Mouse (Mus musculus): ENCODE results near the gene Tgm2. TPM values are rescaled to one million over a fixed set of nuclear protein-coding genes. Genes with fewer than 3 reads are reported as not detected.
A peak's percentile ranks its signal among the peaks of the same experiment; 100 is the strongest.

Gene Tgm2
- 10 to 100 TPM; 55.0 to 69.1 TPM for total RNA-seq (2021)
- long read RNA-seq, experiment 1, transcript Tgm2-201 (13 exons, 3,596 nt): major isoform, 77 of 100 reads
- long read RNA-seq, experiment 1, partial matches to known transcripts: 19 of 100 reads
- long read RNA-seq, experiment 1, other reads (novel, unspliced or antisense): 4 of 100 reads
- long read RNA-seq, experiment 2, transcript Tgm2-201 (13 exons, 3,596 nt): major isoform, 32 of 58 reads
- long read RNA-seq, experiment 2, partial matches to known transcripts: 19 of 58 reads
- long read RNA-seq, experiment 2, other reads (novel, unspliced or antisense): 7 of 58 reads

DNA sequence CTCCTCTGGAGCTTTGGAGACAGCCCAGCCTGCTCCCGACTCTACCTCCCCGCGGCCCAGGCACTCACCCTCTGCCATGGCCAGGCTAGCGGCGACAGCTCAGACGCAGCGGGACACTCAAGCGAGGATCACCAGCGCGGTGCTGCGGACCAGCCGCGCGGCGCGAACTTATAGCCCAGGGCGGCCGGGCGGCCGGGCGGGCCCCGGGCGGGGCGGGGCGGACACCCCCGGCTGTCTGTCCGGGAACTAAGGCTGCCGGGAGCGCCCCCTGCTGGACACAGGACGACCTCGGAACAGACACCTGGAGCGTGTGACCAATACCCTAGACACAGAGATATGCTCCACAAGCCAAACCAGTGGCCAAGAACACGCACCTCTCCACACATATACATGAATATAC lies at the start of gene Tgm2:
Gene Tgm2, minus strand, starts transcription at position 214 of the 400 bp plus-strand sequence.
- DNase-seq: peak; percentile 96

DNA sequence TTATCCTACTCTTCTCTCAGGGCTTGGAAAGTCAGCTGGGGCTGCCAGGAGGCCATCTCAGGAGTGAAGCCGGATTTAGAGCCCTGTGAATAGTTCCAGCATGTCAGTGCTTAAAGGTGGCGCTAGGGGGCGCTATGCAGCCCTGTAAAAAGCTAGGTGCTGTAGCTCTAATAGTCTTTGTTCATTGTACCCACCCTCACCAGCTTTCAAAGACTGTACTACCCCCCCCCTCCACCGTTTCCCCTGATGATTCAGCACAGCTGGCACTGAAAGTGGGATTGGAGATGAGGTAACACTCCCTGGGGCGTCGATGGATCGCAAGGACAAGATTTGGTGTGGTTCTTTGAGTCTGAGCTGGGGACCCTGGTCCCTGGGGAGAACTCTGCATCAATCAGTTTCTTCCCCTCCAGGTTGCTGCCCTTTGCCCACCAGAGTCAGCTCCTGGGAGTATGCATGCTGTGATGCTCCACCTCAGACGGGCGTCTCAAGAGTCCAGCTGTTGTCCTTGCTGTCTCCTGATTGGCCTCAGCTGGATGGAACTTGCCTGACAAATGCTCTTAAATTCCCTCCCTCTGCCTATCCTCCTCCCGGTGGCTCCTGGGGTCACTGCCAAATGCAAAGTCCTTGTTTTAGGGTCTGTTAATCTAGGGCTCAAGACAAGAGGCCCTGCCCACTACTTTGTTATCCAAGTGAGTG lies 48.9 kb upstream of the Tgm2 start:
- peak; percentile 62 for DNase-seq

DNA sequence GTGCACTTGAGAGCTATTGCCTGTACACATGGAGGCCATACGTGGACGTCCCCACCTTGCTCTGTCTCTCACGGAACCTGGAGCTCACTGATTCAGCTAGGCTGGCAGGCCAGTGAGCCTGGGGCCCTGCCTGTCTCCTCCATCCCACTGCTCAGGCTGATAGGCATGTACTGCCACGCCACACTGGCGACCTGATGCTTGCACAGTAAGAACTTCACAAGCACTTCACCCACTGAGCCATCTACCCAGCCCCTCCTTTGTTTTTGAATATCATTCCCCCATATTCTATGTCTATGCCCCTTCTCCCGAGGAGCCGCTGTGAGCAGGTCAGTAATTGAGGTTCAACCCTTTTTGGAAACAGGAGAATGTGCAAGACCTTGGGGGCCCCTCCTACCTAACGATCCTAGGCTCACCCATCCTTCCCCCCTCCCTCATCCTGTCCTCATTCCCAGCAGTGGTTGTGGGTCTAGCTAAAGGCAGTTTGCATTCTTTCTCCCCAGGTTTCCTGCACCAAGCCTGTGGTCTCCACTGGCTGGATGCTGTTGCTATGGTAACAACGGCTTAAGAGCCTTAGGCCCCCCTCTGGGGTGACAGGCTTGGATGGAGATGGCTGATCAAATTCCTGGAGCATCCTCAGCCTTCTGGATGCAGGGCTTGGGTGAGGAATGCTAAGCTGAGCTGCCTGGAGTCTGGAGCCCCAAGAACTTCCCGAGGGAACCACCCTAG lies 47.5 kb upstream of the Tgm2 start:
- no peak for DNase-seq

DNA sequence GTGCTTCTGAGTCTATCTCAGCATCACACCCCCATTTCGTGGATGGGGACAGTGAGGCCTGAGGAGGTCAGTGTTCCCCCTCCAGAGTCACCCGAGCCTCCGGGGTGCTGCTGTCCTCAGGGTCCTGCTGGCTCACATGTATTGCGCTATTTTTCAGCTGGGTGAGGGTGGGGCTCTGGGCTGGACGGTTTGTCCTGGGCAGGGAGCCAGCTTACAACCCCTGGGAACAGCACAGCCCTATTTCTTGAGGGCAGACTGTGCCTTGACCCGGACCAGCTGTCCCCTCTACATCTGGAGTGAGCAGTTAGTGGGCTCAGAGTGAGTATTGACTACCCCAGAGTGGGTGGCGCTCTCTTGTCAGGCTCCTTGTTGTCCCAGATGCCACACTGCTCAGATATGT lies 44.9 kb upstream of the Tgm2 start:
- DNase-seq: peak; percentile 50

DNA sequence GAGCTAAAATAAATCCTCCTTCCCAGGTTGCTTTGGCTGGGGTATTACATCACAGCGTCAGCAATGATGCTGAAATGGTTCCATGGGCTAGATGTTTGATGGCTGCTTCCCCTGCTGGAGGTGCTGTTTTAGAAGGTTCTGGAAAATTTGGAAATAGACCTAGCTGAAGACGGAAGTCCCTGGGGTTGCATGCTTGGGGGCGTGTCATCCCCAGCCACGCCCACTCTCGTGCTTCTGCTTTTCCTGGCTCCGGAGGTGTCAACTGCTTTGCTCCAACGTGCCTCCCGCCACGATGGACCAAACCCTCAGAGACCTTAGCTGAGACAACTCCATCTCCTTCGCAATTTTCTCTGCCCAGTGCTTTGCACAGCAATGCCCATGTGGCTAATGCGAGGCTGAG lies 43.2 kb upstream of the Tgm2 start:
- DNase-seq: no peak

DNA sequence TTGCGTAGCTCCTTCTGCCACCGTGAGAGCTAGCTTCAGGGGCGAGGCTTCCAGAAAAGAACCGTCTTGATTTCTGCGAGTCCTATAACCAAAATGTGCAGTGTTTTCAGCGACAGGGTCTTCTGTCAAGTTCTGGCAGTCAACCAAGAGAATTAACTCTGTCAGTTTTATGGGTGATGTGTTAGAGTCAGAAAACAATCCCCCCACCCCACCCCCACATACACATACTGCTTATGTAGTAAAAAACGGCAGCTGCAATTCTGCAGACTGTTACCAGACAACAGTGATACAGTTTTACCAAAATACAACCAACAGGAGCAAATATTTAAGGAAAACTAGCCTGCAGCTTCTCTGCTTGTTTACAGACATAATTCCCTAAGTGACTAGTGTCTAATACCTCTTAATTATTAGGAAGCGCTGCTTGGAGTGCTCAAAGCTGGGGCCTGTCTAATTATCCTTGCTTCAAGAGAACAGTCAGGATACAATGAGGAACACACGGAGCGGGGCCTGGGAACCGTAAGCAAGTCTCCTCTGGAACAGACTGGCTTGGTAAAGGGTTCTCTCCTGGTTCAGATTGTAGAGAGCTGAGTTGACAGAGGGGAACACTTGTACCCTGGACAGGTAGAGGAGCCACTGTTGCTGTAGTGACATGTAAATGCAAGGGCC lies 40.1 kb upstream of the Tgm2 start:
- no peak for DNase-seq

DNA sequence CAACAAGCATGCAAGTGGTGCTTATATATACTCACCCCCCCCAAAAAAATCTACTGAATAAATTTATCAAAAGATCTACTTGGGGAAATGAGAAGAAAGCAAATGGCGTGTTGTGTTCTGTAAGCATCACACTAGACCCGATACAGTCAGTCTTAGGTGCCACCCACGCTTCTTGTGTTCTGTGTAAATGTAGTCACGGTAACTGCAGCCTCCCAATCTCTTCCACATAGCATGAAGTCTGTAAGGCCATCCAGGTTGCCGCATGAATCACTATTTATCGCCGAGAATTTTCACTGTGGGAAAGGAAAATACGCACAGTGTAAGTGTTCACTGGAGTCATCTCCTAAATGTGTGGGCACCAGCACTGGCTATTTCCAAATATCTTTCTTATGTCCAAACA lies 37.0 kb upstream of the Tgm2 start:
- DNase-seq: no peak

DNA sequence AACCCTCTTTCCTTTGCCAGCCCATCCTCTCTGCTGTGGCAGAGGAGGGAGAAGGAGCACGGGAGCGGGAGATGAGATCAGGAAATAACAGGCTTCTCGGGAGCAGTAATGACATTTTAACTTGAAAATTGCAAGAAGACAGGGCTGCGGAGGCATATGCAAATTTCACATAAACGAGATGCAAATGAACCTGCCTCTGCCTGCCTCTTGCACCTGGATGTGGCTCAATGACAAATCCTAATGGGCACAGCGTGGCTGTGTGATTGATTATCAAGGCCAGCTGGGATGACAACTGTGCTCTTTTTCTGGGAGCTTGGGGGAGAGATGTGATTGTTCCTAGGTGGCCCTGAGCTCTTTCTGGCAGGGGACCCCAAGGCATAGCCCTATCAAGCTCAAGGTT lies 35.7 kb upstream of the Tgm2 start:
- no peak for DNase-seq

DNA sequence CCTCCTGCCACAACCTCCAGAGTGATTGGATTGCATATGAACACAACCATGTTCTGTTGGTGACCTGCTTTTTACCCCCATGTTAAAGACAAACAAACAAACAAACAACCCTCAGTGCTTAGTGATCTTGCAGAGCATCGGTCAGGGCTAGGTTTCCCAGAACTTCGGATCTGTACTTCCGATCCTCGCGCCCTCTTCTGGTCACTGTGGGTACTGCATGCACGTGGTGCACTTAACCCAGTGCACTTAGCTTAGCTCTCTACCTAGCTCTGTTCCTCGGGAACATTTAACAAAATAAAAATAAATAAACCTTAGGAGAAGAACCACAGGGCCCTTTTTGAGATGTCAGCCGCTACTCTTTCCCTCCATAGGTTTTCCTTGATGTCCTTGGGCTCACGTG lies 34.6 kb upstream of the Tgm2 start:
- DNase-seq: peak; percentile 82

DNA sequence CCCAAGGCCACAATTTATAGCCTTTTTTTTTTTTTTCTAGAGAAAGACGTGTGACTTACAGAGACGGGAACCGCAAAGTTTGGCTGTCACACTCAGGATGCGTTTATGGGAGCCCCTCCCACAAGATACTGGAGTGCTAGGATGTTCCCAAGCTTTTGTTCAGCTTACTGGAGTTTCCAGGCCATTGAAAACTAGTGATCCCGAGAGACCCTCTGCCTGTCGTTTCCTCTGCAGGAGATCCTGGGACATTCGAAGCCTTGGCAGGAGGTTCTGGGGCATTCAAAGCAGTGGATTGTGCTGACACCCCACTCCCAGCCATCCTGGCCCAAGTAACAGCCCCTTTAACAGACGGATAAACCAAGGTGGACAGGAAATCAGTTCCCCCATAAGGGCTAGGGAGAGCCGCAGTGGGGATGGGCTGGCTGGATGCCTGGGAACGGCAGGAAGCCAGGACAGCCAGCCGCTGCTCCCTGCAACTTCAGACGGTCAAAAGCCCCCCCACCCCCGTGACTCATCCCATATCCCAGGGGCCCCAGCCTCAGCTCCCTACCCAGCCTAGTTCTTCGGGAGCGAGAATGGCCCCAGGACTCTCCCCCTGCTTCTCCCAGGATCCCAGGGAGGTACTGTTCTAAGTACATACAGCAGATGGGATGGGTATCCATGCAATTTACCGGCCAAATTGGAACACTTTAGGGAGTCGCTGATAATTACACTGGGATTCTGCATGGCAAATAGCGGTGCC lies 33.3 kb upstream of the Tgm2 start:
- peak; percentile 71 for DNase-seq

DNA sequence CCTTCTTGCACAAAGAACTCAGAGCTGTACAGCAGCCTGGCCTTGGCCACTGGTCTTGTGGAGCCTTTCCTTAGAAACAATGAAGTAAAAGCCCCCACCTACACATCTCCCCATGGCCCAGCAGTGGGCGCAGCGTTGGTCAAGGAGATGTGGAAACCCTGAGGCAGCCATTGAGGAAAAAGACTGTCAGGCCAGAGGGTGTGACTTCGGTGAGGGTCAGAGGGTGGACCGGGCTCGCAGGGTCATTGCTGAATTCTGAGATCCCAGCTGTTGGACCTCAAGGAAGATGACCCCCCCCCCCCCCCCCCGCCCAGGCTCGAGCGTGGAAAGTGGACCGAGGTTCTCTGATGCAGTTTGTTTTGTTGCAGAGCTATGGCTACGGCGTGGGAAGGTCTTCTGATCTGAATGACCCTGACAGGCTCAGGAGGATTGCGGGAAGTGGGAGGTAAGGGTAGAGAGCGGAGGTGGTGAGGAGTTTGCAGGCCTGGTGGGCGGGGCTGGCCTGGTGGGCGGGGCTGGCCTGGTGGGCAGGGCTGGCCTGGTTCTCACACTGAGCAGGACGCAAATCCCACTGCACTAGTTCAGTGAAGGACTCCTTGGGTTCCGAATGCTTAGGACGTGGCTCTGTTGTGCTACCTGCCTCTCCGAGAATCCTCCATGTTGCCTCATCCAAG lies 32.6 kb upstream of the Tgm2 start:
- DNase-seq: peak; percentile 85

DNA sequence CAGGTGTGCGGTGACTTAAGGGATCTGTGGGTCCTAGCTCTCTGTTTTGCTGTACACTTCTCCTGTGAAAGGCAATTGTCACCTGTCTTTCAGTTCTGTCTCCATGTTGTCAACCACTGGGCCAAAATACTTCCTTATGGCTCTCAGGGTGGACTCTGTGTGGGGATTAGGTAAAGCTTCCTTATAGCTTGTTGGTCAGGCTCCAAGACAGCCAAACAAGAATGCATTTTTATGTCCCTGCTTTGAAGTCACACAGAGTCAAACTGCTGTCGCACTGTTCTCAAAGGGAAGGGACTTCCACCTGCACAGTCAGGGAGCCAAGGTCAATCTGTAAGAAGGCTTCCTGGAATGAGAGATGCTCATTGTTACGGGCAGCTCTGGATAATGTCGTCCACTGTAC lies 31.9 kb upstream of the Tgm2 start:
- no peak for DNase-seq

DNA sequence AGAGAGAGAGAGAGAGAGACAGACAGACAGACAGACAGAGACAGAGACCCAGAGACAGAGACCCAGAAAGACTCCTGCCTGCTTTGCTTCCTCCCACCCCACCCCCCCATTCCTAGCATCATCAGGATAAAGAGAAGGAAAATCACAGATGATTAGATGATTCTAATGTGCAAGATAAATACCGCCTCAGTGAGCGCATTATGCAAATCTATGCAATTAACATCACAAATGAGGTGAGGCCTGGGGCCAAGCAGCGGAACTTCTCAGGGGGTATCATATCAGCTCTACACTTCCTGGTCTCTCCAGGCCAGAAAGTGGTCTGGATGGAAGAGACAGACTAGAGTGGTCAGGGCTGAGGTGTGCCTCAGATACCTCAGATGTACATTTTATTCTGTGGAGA lies 31.3 kb upstream of the Tgm2 start:
- no peak for DNase-seq

DNA sequence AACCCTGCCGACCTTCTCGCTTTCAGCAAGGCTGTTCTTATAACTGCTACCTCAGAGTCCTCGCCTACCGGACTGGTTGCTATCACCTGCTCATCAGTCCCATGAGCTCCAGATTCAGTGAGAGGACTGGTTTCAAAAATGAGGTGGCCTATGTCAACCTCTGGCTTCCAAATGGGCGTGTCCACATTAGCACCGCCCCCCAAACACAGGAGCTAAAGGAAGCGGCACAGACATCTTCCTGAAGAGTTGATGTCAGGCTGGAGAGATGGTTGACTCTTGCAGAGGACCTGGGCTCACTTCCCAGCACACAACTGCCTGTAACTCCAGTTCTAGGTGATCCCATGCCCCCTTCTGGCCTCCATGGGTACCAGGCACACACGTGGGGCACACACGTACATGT lies 30.5 kb upstream of the Tgm2 start:
- DNase-seq: no peak

DNA sequence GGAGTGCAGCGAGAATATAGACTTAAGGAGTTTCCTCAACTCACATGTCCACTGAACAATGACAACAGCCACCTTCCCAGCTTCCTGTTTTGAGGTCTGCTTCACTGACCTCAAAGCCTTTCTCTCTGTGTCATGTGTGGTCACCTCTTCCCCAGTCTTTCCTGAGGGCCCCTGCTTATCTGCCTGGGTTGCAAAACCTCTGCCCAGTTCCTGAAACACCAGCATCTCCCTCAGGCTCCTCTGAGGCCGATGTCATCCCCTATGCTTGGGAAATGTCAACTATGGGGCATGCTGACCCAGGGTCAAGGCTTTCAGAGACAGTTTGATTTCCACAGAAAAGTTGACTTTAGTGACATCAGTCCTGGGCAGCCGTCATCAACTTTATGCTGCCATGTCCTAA lies 29.2 kb upstream of the Tgm2 start:
- DNase-seq: no peak

DNA sequence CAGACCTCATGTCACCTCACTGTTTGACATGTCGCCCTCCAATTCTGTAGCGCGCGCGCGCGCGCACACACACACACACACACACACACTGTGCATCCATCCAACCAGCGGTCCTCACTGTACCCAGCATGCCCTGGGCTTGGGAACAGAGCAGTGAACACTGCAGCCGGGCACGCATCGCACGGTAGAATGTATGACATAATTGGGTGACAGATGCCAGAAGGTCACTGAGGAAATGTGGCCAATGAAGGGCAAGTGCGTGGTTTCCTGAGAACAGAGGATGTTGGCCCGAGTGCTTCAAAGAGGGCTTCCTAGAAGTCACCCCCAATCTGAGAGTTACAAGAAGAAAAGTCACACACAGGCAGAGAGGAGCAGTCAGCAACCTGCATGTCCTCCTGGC lies 28.7 kb upstream of the Tgm2 start:
- no peak for DNase-seq

DNA sequence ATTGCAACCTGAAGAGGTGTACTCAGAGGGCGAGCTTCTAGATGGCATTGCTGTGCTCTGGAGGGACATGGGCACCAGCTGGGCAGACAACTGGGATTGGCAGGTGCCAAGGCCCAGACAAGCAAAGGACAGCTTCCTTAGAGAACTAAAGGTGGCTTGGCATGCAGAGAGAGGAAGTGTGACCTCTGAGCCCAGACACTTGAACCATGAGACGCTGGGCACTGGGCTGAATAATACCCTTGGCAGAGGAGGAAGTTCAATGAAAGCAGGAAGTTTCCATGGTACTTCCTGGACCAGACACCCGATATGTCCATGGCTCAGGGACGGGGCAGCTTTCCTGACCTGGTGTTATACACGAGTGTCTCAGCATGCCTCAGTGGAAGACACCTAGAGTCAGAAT lies 28.2 kb upstream of the Tgm2 start:
- DNase-seq: no peak

DNA sequence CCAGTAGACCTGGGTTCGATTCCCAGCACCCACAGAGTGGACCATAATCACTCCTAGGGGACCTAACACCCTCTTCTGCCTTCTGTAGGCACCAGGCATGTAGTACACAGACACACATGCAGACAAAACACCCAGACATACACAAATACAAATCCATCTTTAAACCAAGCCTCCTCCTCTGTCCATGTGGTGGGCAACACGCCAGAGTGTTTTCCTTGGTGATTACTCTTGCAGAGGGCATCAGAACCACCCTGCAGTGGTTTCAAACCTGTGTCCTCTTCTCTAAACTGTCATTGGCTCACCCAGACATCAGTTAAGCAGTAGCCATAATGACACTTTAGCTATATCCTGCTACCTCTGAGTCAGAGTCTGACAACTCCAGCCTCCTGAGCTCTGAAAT lies 24.2 kb upstream of the Tgm2 start:
- no peak for DNase-seq

DNA sequence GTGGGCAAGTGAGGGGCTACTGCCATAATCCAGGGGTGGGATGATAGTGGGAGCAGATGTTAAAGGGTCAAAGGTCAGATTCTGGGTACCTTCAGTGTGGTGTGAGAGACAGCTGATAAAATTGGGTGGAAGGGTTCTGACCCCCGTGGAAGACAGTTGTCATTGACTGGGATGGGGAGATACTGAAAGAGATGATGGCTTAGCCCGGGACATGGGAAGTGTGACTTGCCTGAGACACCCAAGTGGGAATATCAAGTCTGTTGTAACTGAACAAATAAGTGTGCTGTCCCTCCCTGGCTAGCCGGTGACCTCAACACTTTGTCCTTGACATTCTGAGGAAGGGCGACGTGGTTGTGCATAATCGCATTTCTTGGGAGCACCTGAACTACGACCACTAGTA lies 23.5 kb upstream of the Tgm2 start:
- no peak for DNase-seq

DNA sequence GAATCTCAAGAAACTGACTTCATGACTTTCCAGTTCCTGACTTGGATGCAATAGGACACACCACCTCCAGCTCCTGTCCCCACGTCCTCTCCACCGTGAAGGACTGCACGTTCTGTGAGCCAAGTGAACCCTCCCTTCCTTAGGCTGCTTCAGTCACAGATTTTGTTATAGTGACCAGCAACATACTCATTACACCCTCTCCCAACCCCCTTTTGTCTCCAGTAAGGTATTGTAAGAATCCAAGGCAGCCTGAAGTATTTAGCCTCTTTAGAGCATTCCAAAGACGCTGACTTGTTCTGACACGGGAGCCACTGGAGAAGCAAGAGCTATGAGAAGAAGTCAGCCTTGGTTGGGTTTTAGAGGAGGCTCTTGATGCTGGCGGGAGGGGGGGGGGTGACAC lies 23.1 kb upstream of the Tgm2 start:
- no peak for DNase-seq

DNA sequence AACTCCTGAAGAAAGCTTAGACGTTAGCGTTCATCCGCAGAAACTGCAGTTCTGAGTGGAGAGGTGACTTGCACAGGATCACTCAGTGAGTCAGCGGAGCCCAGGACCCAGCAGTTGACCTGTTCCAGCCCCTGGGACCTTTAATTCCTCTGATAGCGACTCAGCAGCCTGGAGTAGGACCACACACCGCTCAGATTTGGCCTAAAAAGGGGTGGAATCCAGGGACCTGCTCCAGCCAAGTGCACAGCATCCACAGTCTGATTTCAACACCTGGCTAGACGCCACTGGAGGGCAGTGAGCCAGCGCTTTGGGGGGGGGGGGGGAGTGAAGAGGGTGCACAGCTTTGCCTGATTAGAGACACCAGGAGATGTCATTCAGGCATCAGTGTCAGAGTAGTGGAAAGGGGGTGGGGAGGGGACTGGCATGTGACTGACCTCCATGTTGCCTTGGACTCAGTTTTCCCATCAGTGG lies 22.5 kb upstream of the Tgm2 start:
- DNase-seq: peak; percentile 48
